Mouse (Mus musculus): Measurements from ENCODE around the gene Ulk4. TPM values are rescaled to one million over a fixed set of nuclear protein-coding genes. Genes with fewer than 3 reads are reported as not detected.

Ulk4 gene
- polyA plus RNA-seq, 2 experiments: 0.40 to 30.5 TPM

GRCm38 (mm10) chr9:121156253-121156831 is 120.7 kb downstream of the Ulk4 start:
- Histone ChIP-seq H3K27ac (no peak overlapping the region), H3K27me3 (ENCODE audit: control insufficient read depth, insufficient read depth, low read length) (no peaks in the 10 kb centered on the region), H3K4me2 (ENCODE audit: low read depth) (no peak overlapping the region), H3K4me1 (replicated peaks; ENCODE audit: control insufficient read depth in 2 of 2, insufficient read depth in 2 of 2, low read length in 1 of 2) (no peaks in the 10 kb centered on the region), H3K9me3 (ENCODE audit: control insufficient read depth, low read length) (no peaks in the 10 kb centered on the region), H3K9ac (replicated peaks) (no peak overlapping the region), H3K4me3 (ENCODE audit: insufficient read depth in 1 of 2, low read depth in 2 of 2, low read length in 2 of 2) (no peak overlapping the region), H3K36me3 (replicated peaks; ENCODE audit: control insufficient read depth, insufficient read depth, low read depth) (no peaks in the 10 kb centered on the region)
- ATAC-seq (ENCODE audit: insufficient read depth) (no peak), DNase-seq (ENCODE audit: low read depth in 3 of 3, low spot score in 3 of 3) (no peak)
- WGBS (ENCODE audit: insufficient replicate concordance): 51% methylated on average over 9 of the region's 9 CpGs
- TF ChIP-seq CTCF (IDR thresholded peaks at IDR 0.05; ENCODE audit: low read depth): no peak
- no peak for TF ChIP-seq EP300 (IDR thresholded peaks at IDR 0.05; ENCODE audit: low read depth)

DNA sequence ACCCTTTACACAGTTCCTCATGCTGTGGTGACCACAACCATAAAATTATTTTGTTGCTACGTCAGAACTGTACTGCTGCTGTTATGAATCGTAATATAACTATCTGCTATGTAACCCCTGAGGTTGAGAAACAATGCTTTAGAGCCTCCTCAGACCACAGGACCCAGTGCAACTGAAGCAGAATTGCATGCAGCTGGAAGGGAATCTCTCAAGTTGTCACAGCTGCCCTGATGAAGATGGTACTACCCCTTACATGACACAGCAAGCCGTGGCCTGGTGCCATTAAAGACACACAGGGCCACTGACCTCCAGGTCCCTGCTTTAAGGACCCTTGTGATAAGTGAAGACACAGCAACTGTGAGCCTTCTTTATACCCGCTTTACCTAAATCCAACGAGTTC is 123.7 kb downstream of the Ulk4 start:
- ATAC-seq (ENCODE audit: insufficient read depth) (no peak), DNase-seq (ENCODE audit: low read depth in 3 of 3, low spot score in 3 of 3) (no peak)
- Histone ChIP-seq H3K4me1 (replicated peaks; ENCODE audit: control insufficient read depth in 2 of 2, insufficient read depth in 2 of 2, low read length in 1 of 2) (no peaks in the 10 kb centered on the region), H3K4me3 (ENCODE audit: insufficient read depth in 1 of 2, low read depth in 2 of 2, low read length in 2 of 2) (no peak overlapping the region), H3K27me3 (ENCODE audit: control insufficient read depth, insufficient read depth, low read length) (no peaks in the 10 kb centered on the region), H3K9me3 (ENCODE audit: control insufficient read depth, low read length) (no peaks in the 10 kb centered on the region), H3K27ac (no peak overlapping the region), H3K36me3 (replicated peaks; ENCODE audit: control insufficient read depth, insufficient read depth, low read depth) (no peaks in the 10 kb centered on the region), H3K9ac (replicated peaks) (no peak overlapping the region), H3K4me2 (ENCODE audit: low read depth) (no peak overlapping the region)
- 64% methylated on average over 5 of the region's 5 CpGs for WGBS (ENCODE audit: insufficient replicate concordance)
- no peak for TF ChIP-seq EP300 (IDR thresholded peaks at IDR 0.05; ENCODE audit: low read depth)
- no peak for TF ChIP-seq CTCF (IDR thresholded peaks at IDR 0.05; ENCODE audit: low read depth)

DNA sequence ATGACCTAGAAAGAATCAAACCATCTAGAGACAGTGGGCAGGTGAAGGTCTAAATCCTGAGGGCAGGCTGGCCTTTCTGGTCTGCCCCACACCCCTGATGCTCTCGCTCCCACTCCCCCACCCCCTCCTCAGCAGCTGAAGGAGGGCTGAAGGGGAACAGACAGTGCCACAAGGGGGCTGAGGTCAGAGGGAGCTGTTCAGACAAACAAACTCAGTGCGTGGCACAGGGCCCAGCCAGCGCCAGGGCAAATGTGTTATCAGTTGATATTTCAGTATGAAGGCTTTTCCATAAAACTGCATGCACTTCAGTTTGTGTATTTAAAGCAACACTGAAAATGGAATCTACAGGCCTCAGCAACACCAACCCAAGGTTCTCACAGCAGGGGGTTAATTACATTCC is 128.4 kb downstream of the Ulk4 start:
- Histone ChIP-seq H3K9ac (replicated peaks) (no peak overlapping the region), H3K36me3 (replicated peaks; ENCODE audit: control insufficient read depth, insufficient read depth, low read depth) (no peaks in the 10 kb centered on the region), H3K4me2 (ENCODE audit: low read depth) (no peak overlapping the region), H3K4me3 (ENCODE audit: insufficient read depth in 1 of 2, low read depth in 2 of 2, low read length in 2 of 2) (no peak overlapping the region), H3K4me1 (replicated peaks; ENCODE audit: control insufficient read depth in 2 of 2, insufficient read depth in 2 of 2, low read length in 1 of 2) (no peaks in the 10 kb centered on the region), H3K27me3 (ENCODE audit: control insufficient read depth, insufficient read depth, low read length) (no peaks in the 10 kb centered on the region), H3K9me3 (ENCODE audit: control insufficient read depth, low read length) (no peaks in the 10 kb centered on the region), H3K27ac (no peak overlapping the region)
- DNase-seq (ENCODE audit: low read depth in 3 of 3, low spot score in 3 of 3): no peak
- TF ChIP-seq EP300 (IDR thresholded peaks at IDR 0.05; ENCODE audit: low read depth) (no peak), CTCF (IDR thresholded peaks at IDR 0.05; ENCODE audit: low read depth) (no peak)
- 39% methylated on average over 3 of the region's 3 CpGs for WGBS (ENCODE audit: insufficient replicate concordance)
- ATAC-seq (ENCODE audit: insufficient read depth): no peak

GRCm38 (mm10) chr9:121143208-121143607 is 133.8 kb downstream of the Ulk4 start:
- DNase-seq (ENCODE audit: low read depth in 3 of 3, low spot score in 3 of 3) (no peak), ATAC-seq (ENCODE audit: insufficient read depth) (peak; percentile 28; the same call in 1 of the 2 replicates)
- Histone ChIP-seq H3K27me3 (ENCODE audit: control insufficient read depth, insufficient read depth, low read length) (no peaks in the 10 kb centered on the region), H3K4me2 (ENCODE audit: low read depth) (no peak overlapping the region), H3K9ac (replicated peaks) (no peak overlapping the region), H3K9me3 (ENCODE audit: control insufficient read depth, low read length) (no peaks in the 10 kb centered on the region), H3K4me1 (replicated peaks; ENCODE audit: control insufficient read depth in 2 of 2, insufficient read depth in 2 of 2, low read length in 1 of 2) (no peaks in the 10 kb centered on the region), H3K4me3 (ENCODE audit: insufficient read depth in 1 of 2, low read depth in 2 of 2, low read length in 2 of 2) (no peak overlapping the region), H3K27ac (no peak overlapping the region), H3K36me3 (replicated peaks; ENCODE audit: control insufficient read depth, insufficient read depth, low read depth) (no peaks in the 10 kb centered on the region)
- no peak for TF ChIP-seq CTCF (IDR thresholded peaks at IDR 0.05; ENCODE audit: low read depth)
- TF ChIP-seq EP300 (IDR thresholded peaks at IDR 0.05; ENCODE audit: low read depth): no peak
- 50% methylated on average over 6 of the region's 6 CpGs for WGBS (ENCODE audit: insufficient replicate concordance)

DNA sequence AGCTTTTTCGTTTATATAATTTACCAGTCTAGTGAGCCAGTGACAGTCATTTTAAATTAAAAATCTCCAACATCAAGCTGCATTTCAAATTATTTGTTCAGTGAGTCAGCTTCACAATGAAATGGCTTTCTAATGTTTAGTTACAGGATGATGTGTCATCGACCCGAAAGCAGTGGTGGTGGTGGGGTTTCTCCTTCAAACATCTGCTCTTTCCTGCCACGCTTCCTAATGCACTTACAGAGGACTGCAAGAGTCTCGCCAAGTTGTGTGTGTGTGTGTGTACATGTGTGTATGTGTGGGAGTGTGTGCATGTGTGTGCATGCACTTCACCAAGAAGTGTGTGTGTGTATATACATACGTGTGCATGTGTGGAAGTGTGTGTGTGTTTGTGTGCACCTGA is 144.4 kb downstream of the Ulk4 start:
- Histone ChIP-seq H3K9ac (replicated peaks) (no peak overlapping the region), H3K27ac (no peak overlapping the region), H3K36me3 (replicated peaks; ENCODE audit: control insufficient read depth, insufficient read depth, low read depth) (no peaks in the 10 kb centered on the region), H3K4me1 (replicated peaks; ENCODE audit: control insufficient read depth in 2 of 2, insufficient read depth in 2 of 2, low read length in 1 of 2) (no peaks in the 10 kb centered on the region), H3K4me2 (ENCODE audit: low read depth) (no peak overlapping the region), H3K27me3 (ENCODE audit: control insufficient read depth, insufficient read depth, low read length) (no peaks in the 10 kb centered on the region), H3K9me3 (ENCODE audit: control insufficient read depth, low read length) (no peaks in the 10 kb centered on the region), H3K4me3 (ENCODE audit: insufficient read depth in 1 of 2, low read depth in 2 of 2, low read length in 2 of 2) (no peak overlapping the region)
- 34% methylated on average over 6 of the region's 6 CpGs for WGBS (ENCODE audit: insufficient replicate concordance)
- DNase-seq (ENCODE audit: low read depth in 3 of 3, low spot score in 3 of 3) (no peak), ATAC-seq (ENCODE audit: insufficient read depth) (no peak)
- TF ChIP-seq EP300 (IDR thresholded peaks at IDR 0.05; ENCODE audit: low read depth): no peak
- TF ChIP-seq CTCF (IDR thresholded peaks at IDR 0.05; ENCODE audit: low read depth): no peak
